Mouse (Mus musculus) C2C12 (cell line): ENCODE measurements around the gene Apol7a. TPM values are rescaled to one million over a fixed set of nuclear protein-coding genes. Genes with fewer than 3 reads are reported as not detected.

Source experiments
- H3K27me3 ChIP-seq: one replicate; pipeline ENCODE4 v1.6.1; 2011; ENCODE audit not compliant: control insufficient read depth, insufficient read depth, insufficient read length
- H3K36me3 ChIP-seq: one replicate; pipeline ENCODE4 v1.6.1; 2011; ENCODE audit not compliant: control insufficient read depth, insufficient read depth
- H3K4me3 ChIP-seq: one replicate; pipeline ENCODE4 v1.5.1; 2011; ENCODE audit warnings: mild to moderate bottlenecking, control low read depth; ENCODE audit not compliant: poor library complexity, insufficient read depth, severe bottlenecking
- H3K79me2 ChIP-seq: one replicate; pipeline ENCODE4 v1.6.1; 2011; ENCODE audit not compliant: control insufficient read depth, insufficient read depth
- H3K79me3 ChIP-seq: one replicate; pipeline ENCODE4 v1.6.1; 2011; ENCODE audit warnings: low read depth, control low read depth
- H3ac ChIP-seq: one replicate; pipeline ENCODE3; 2011; ENCODE audit warnings: low read depth; ENCODE audit not compliant: control insufficient read depth, insufficient read length
- CEBPB ChIP-seq: IDR thresholded peaks from one replicate; pipeline ENCODE4 v1.6.1; 2011; ENCODE audit warnings: low read depth, mild to moderate bottlenecking, control low read depth, moderate library complexity
- CTCF ChIP-seq: IDR thresholded peaks from one replicate; pipeline ENCODE4 v1.5.1; 2011; ENCODE audit not compliant: control insufficient read depth, insufficient read depth, insufficient read length
- FOSL1 ChIP-seq: IDR thresholded peaks from one replicate; pipeline ENCODE4 v1.8.0; 2011; ENCODE audit warnings: mild to moderate bottlenecking, low read length; ENCODE audit not compliant: poor library complexity, insufficient read depth, severe bottlenecking
- MAX ChIP-seq: IDR thresholded peaks from one replicate; pipeline ENCODE4 v1.6.1; 2011; ENCODE audit warnings: mild to moderate bottlenecking, control low read depth
- MYOD1 ChIP-seq: IDR thresholded peaks from one replicate; pipeline ENCODE4 v1.6.1; 2011; ENCODE audit warnings: low read depth; ENCODE audit not compliant: control insufficient read depth, insufficient read length
- MYOG ChIP-seq: IDR thresholded peaks from one replicate; pipeline ENCODE4 v1.6.1; 2011; ENCODE audit not compliant: control insufficient read depth, insufficient read length; ENCODE audit errors: extremely low read depth
- USF1 ChIP-seq: IDR thresholded peaks from one replicate; pipeline ENCODE4 v1.6.1; 2011; ENCODE audit warnings: low read depth, mild to moderate bottlenecking, control low read depth, moderate library complexity
- polyA plus RNA-seq: library from polyadenylated mRNA; unstranded; fragments of >200 nt; fragmentation: generic; extraction: Trizol; gene quantifications from one replicate; pipeline ENCODE4 v1.2.1, GENCODE M21; 2012; ENCODE audit warnings: missing spikeins

Apol7a gene
- polyA plus RNA-seq, 1 experiment: 0.27 TPM

GRCm38 (mm10) chr15:77364026-77364425, 34.9 kb downstream of the Apol7a start:
- Histone ChIP-seq H3K36me3 (no peaks in the 10 kb centered on the region), H3ac (no peak overlapping the region), H3K27me3 (no peaks in the 10 kb centered on the region), H3K79me3 (no peaks in the 10 kb centered on the region), H3K4me3 (no peak overlapping the region), H3K79me2 (no peaks in the 10 kb centered on the region)
- no peak for TF ChIP-seq FOSL1
- no peak for TF ChIP-seq MYOD1
- no peak for TF ChIP-seq CEBPB
- no peak for TF ChIP-seq MAX
- TF ChIP-seq USF1: no peak
- TF ChIP-seq CTCF: no peak
- no peak for TF ChIP-seq MYOG

DNA sequence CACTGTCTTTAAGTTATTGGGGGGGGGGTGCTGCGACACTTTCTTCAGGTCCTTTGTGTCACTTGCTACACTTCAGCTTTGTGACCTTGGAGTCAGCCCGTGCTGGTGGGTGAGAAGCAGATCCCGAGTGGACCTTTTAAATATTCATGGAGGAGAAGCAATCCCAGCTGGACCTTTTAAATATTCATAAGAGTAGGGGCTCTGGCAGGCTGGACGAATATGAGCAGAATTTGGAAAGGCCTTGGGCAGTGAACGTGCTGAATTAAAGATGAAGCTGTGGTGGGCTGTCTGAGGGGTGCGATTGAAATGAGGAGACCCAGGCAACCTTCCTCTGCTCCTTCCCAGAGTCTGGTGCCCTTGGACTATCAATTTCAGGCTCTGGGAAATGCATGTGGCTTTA, 35.3 kb downstream of the Apol7a start:
- TF ChIP-seq MYOG: no peak
- TF ChIP-seq MAX: no peak
- no peak for TF ChIP-seq USF1
- TF ChIP-seq CEBPB: no peak
- TF ChIP-seq MYOD1: no peak
- no peak for TF ChIP-seq CTCF
- no peak for TF ChIP-seq FOSL1
- no peaks in the 10 kb centered on the region for H3K27me3 ChIP-seq
- no peak overlapping the region for H3ac ChIP-seq
- H3K36me3 ChIP-seq: no peaks in the 10 kb centered on the region
- H3K4me3 ChIP-seq: no peak overlapping the region
- no peaks in the 10 kb centered on the region for H3K79me2 ChIP-seq
- H3K79me3 ChIP-seq: no peaks in the 10 kb centered on the region

DNA sequence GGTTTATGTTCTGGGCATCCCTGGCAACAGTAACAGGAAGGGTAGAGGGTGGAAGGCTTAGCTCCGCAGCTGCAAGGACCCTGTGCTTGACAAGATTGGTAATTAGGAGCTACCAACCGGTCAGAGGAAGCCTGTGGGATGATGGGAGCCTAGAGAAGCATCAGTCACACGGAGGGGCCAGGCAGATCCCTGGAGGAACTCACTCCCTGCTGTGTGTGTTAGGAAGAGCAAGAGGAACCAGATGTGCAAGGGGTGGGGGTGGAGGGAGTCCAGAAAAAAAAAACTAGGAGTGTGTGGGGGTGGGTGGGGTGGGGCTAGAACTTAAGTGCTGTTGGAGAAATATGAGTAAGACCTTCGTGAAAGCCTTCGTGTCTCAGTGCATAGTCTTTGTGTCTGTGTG, 36.0 kb downstream of the Apol7a start:
- Histone ChIP-seq H3ac (no peak overlapping the region), H3K27me3 (no peaks in the 10 kb centered on the region), H3K79me2 (no peaks in the 10 kb centered on the region), H3K36me3 (no peaks in the 10 kb centered on the region), H3K79me3 (no peaks in the 10 kb centered on the region), H3K4me3 (no peak overlapping the region)
- no peak for TF ChIP-seq MYOD1
- no peak for TF ChIP-seq MAX
- no peak for TF ChIP-seq CEBPB
- no peak for TF ChIP-seq MYOG
- no peak for TF ChIP-seq FOSL1
- no peak for TF ChIP-seq CTCF
- TF ChIP-seq USF1: no peak

- no peak overlapping the region for H3ac ChIP-seq
- TF ChIP-seq MAX (no peak), MYOG (no peak), USF1 (no peak), MYOD1 (no peak), CEBPB (no peak), FOSL1 (no peak), CTCF (no peak)
- no peaks in the 10 kb centered on the region for H3K36me3 ChIP-seq
- no peak overlapping the region for H3K4me3 ChIP-seq
- no peaks in the 10 kb centered on the region for H3K79me3 ChIP-seq
- H3K79me2 ChIP-seq: no peaks in the 10 kb centered on the region
- H3K27me3 ChIP-seq: no peaks in the 10 kb centered on the region
Measured at GRCm38 (mm10) chr15:77359905-77360304, 39.0 kb downstream of the Apol7a start.

GRCm38 (mm10) chr15:77359486-77359885, 39.4 kb downstream of the Apol7a start:
- H3K4me3 ChIP-seq: no peak overlapping the region
- H3K79me3 ChIP-seq: no peaks in the 10 kb centered on the region
- H3ac ChIP-seq: peak overlapping the region; percentile 14
- H3K27me3 ChIP-seq: no peaks in the 10 kb centered on the region
- no peaks in the 10 kb centered on the region for H3K79me2 ChIP-seq
- TF ChIP-seq MAX: no peak
- no peak for TF ChIP-seq FOSL1
- TF ChIP-seq MYOD1: no peak
- TF ChIP-seq USF1: no peak
- TF ChIP-seq CEBPB: no peak
- no peak for TF ChIP-seq CTCF
- no peak for TF ChIP-seq MYOG
- H3K36me3 ChIP-seq: no peaks in the 10 kb centered on the region

- Histone ChIP-seq H3K4me3 (no peak overlapping the region), H3ac (peak overlapping the region; percentile 62), H3K36me3 (no peaks in the 10 kb centered on the region), H3K79me2 (no peaks in the 10 kb centered on the region), H3K27me3 (no peaks in the 10 kb centered on the region), H3K79me3 (no peaks in the 10 kb centered on the region)
- no peak for TF ChIP-seq MYOD1
- no peak for TF ChIP-seq MYOG
- no peak for TF ChIP-seq FOSL1
- TF ChIP-seq CEBPB: no peak
- no peak for TF ChIP-seq USF1
- TF ChIP-seq MAX: no peak
- no peak for TF ChIP-seq CTCF
Measured at GRCm38 (mm10) chr15:77359084-77359483, 39.8 kb downstream of the Apol7a start.
